Mouse (Mus musculus) C2C12 (cell line): Measurements from ENCODE around the gene Nlgn1.

Experiments used
- CTCF ChIP-seq: IDR thresholded peaks from one replicate; pipeline ENCODE4 v1.5.1; 2011; ENCODE audit not compliant: control insufficient read depth, insufficient read depth, insufficient read length
- MAX ChIP-seq: IDR thresholded peaks from one replicate; pipeline ENCODE4 v1.6.1; 2011; ENCODE audit warnings: mild to moderate bottlenecking, control low read depth
- MYOD1 ChIP-seq: IDR thresholded peaks from one replicate; pipeline ENCODE4 v1.6.1; 2011; ENCODE audit warnings: low read depth; ENCODE audit not compliant: control insufficient read depth, insufficient read length

GRCm38 (mm10) chr3:26166711-26167110 is 165.5 kb downstream of the Nlgn1 start:
- TF ChIP-seq CTCF (no peak), MYOD1 (no peak), MAX (no peak)
